Mouse (Mus musculus): ENCODE data around the gene Rtf1.

Rtf1 gene

GRCm38 (mm10) chr2:119730735-119731134 is 55.9 kb downstream of the Rtf1 start:
- DNase-seq (ENCODE audit: low spot score) = no peak

DNA sequence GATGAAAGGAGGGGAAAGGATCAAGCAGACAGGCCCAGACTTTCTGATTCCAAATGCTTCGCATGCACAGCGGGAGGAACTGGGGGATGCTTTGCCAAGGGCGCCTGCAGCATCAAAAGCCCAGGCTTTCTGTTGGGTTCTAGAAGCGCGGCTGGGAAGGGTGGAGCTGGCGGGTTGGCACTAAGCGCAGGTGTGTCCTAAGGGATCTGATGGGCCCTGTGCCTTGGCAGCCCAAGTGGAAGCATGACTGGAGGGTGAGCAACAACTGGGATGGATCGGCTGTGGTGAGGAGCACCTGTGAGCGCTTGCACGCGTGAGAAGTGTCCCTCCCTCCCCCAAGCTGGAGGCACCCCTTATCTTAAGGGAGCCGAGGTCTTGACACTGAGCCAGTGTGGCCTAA is 62.3 kb downstream of the Rtf1 start:
- no peak for DNase-seq (ENCODE audit: low spot score)

DNA sequence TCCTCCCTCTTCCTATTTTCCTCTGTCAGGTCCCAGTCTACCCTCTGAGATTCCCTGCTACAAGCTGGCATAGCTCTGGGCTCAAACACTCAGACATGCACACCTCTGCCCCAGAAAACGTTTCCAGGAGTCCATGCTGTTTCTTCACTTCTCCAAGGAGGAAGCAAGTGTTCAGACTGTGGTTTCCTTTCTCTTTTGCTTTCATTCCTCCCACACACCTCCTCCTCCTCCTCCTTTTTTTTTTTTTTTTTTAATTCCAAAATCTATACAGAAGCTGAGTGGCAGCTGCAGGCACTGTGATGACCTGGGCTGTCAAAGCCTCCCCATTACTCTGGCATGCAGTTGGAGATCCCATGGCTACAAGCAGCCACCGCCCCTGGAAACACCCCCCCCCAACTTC is 65.7 kb downstream of the Rtf1 start:
- no peak for DNase-seq (ENCODE audit: low spot score)

- peak; percentile 58 for DNase-seq (ENCODE audit: low spot score)
Observed at GRCm38 (mm10) chr2:119741581-119742411, 66.9 kb downstream of the Rtf1 start, which contains the start of gene Itpka. Itpka (plus strand) TSS chr2:119742337.

- peak; percentile 54 for DNase-seq (ENCODE audit: low spot score)
Observed at GRCm38 (mm10) chr2:119742461-119743175, 67.8 kb downstream of the Rtf1 start.

- no peak for DNase-seq (ENCODE audit: low spot score)
Observed at GRCm38 (mm10) chr2:119743176-119743807, 68.4 kb downstream of the Rtf1 start.

DNA sequence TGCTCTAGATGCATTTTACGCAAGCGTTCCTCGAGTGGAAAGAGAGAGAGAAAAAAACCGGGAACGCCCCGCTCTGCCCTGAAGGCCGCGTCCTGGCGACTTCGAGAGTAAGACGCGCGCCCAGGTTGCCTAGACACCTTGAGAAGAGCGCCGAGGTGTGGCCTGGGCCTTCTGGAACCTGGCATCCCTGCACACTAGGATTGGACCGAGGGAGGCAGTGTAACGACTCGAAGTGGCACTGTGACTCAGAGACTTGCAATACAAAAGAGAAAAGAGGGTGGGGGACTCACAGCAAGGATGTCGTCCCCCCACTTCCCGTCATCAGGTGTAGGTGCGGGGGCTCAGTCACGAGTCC is 68.9 kb downstream of the Rtf1 start:
- no peak for DNase-seq (ENCODE audit: low spot score)

DNA sequence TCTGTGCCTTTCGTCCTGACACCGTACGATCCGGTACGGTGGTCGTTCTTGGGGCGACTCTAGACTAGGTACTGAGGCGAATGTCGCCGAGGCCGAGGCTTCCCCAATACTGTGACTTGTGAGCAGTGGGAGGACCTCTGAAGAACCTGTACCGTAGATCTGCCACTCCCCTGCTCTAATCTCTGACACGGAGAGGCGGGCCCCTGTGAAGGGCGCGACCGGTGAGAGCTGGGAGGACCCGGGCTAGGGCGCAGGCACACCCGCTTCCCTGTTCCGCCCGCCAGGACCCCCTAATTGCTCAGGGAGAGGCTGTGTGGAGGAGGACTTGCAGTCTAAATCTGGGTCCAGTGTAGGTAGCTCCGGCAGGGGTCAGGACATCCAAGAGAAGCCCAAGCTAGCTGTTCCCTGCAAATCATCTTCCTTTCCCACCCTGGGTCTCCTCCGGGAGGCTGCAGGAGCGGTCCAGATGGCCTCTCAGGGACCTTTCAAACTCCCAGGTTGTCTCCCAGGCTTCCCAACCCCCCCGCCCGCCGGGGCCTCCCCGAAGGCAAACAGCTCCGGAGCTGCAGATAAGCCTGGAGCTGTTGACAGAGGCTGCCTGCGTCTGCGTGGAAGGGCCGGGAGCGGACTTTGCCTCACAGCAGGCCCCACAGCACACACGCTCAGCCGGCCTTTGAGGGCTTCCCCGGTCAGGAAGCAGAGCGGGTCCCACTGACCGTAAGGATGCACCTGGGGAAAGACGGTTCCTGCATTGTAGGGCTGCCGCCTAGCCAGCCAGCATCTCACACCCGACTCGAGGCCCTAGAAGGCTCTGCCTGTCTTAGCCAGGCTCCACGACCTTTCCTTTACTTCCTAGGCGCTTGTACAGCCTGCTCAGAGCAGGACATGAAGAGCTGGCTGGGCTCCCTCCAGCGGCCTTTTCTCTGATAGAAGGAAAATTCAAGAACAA is 69.6 kb downstream of the Rtf1 start:
- peak; percentile 48 for DNase-seq (ENCODE audit: low spot score)

- DNase-seq (ENCODE audit: low spot score) = no peak
Observed at GRCm38 (mm10) chr2:119745281-119745680, 70.4 kb downstream of the Rtf1 start.

- no peak for DNase-seq (ENCODE audit: low spot score)
Observed at GRCm38 (mm10) chr2:119747554-119747953, 72.7 kb downstream of the Rtf1 start.

DNA sequence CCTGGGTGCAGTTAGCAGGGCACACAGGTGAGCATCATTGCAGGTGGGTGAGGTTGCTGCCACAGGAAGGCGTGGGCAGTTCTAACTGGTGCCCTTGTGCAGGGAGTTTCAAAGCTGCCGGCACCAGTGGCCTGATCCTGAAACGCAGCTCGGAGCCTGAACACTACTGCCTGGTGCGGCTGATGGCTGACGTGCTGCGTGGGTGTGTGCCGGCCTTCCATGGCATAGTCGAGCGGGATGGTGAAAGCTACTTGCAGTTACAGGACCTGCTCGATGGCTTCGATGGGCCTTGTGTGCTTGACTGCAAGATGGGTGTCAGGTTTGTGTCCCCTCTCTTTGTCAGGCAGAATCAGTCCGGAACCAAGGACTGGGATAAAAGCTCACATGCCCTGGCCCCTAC is 74.4 kb downstream of the Rtf1 start:
- DNase-seq (ENCODE audit: low spot score) = no peak

- no peak for DNase-seq (ENCODE audit: low spot score)
Observed at GRCm38 (mm10) chr2:119757601-119758100, 82.8 kb downstream of the Rtf1 start.

- no peak for DNase-seq (ENCODE audit: low spot score)
Observed at GRCm38 (mm10) chr2:119758101-119758843, 83.4 kb downstream of the Rtf1 start.

GRCm38 (mm10) chr2:119758844-119759835 is 84.3 kb downstream of the Rtf1 start:
- peak; percentile 45 for DNase-seq (ENCODE audit: low spot score)

DNA sequence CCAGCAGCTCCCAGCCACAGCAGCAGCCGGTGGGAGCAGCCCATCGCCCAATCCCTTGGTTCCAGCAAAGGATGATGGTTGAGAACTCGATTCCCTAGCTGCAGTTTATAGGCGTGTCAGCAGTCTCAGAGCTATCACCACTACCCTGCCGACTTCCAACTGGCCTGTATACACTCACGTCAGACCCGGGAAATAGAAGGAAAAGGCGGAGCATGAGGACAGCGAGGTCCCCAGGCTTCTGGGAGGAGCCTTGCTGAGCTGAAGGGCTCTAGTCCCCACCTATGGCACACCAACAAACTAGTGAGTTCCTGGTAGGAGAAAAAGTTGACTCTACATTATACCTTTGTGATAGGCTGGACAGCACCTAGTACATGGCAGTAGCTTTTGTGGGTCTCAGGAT is 85.4 kb downstream of the Rtf1 start, which contains the start of gene Ltk:
TSS of gene Ltk (minus strand) at position 181 of the 400 bp plus-strand sequence.
- DNase-seq (ENCODE audit: low spot score) = no peak

- no peak for DNase-seq (ENCODE audit: low spot score)
Observed at GRCm38 (mm10) chr2:119762276-119762675, 87.4 kb downstream of the Rtf1 start.

- no peak for DNase-seq (ENCODE audit: low spot score)
Observed at GRCm38 (mm10) chr2:119763924-119764323, 89.1 kb downstream of the Rtf1 start.

GRCm38 (mm10) chr2:119767246-119767645 is 92.4 kb downstream of the Rtf1 start:
- no peak for DNase-seq (ENCODE audit: low spot score)
